Mouse (Mus musculus): ENCODE data around the gene Snrnp70. TPM values are rescaled to one million over a fixed set of nuclear protein-coding genes. Genes with fewer than 3 reads are reported as not detected.

Gene Snrnp70
- 100 to 1,000 TPM; 288 to 443 TPM for total RNA-seq (2021)

GRCm38 (mm10) chr7:45395578-45396336 is at the start of gene Snrnp70:
TSS of gene Snrnp70 (minus strand) at chr7:45395742.
- peak; percentile 99 to 100 for DNase-seq (ENCODE audit: extremely low spot score in 1 of 2, low spot score in 1 of 2)

GRCm38 (mm10) chr7:45443526-45444420 is 48.2 kb upstream of the Snrnp70 start:
- no peak for DNase-seq (ENCODE audit: extremely low spot score in 1 of 2, low spot score in 1 of 2)

- no peak for DNase-seq (ENCODE audit: extremely low spot score in 1 of 2, low spot score in 1 of 2)
Measured at GRCm38 (mm10) chr7:45437521-45438276, 42.2 kb upstream of the Snrnp70 start, which contains the start of gene Ruvbl2. TSS of gene Ruvbl2 (minus strand) at chr7:45438096.

GRCm38 (mm10) chr7:45437046-45437445 is 41.5 kb upstream of the Snrnp70 start:
- no peak for DNase-seq (ENCODE audit: extremely low spot score in 1 of 2, low spot score in 1 of 2)

- no peak for DNase-seq (ENCODE audit: extremely low spot score in 1 of 2, low spot score in 1 of 2)
Measured at GRCm38 (mm10) chr7:45436444-45436843, 40.9 kb upstream of the Snrnp70 start.

- DNase-seq (ENCODE audit: extremely low spot score in 1 of 2, low spot score in 1 of 2) = no peak
Measured at GRCm38 (mm10) chr7:45435038-45435437, 39.5 kb upstream of the Snrnp70 start.

GRCm38 (mm10) chr7:45434203-45435015 is 38.9 kb upstream of the Snrnp70 start, which contains the start of gene Gys1:
TSS of gene Gys1 (plus strand) at chr7:45434844.
- DNase-seq (ENCODE audit: extremely low spot score in 1 of 2, low spot score in 1 of 2) = peak; percentile 99 to 100

GRCm38 (mm10) chr7:45433835-45434202 is 38.3 kb upstream of the Snrnp70 start:
- DNase-seq (ENCODE audit: extremely low spot score in 1 of 2, low spot score in 1 of 2) = no peak

GRCm38 (mm10) chr7:45426556-45426955 is 31.0 kb upstream of the Snrnp70 start:
- DNase-seq (ENCODE audit: extremely low spot score in 1 of 2, low spot score in 1 of 2) = no peak

- DNase-seq (ENCODE audit: extremely low spot score in 1 of 2, low spot score in 1 of 2) = no peak
Measured at GRCm38 (mm10) chr7:45421194-45421593, 25.7 kb upstream of the Snrnp70 start.

- no peak for DNase-seq (ENCODE audit: extremely low spot score in 1 of 2, low spot score in 1 of 2)
Measured at GRCm38 (mm10) chr7:45420615-45420919, 25.0 kb upstream of the Snrnp70 start, which contains the start of gene Lhb. TSS of gene Lhb (plus strand) at chr7:45420820.

GRCm38 (mm10) chr7:45419859-45420614 is 24.5 kb upstream of the Snrnp70 start:
- no peak for DNase-seq (ENCODE audit: extremely low spot score in 1 of 2, low spot score in 1 of 2)

GRCm38 (mm10) chr7:45417962-45418492 is 22.5 kb upstream of the Snrnp70 start:
- no peak for DNase-seq (ENCODE audit: extremely low spot score in 1 of 2, low spot score in 1 of 2)

- no peak for DNase-seq (ENCODE audit: extremely low spot score in 1 of 2, low spot score in 1 of 2)
Measured at GRCm38 (mm10) chr7:45415636-45416035, 20.1 kb upstream of the Snrnp70 start.

GRCm38 (mm10) chr7:45414740-45415224 is 19.2 kb upstream of the Snrnp70 start:
- DNase-seq (ENCODE audit: extremely low spot score in 1 of 2, low spot score in 1 of 2) = no peak

GRCm38 (mm10) chr7:45413864-45414739 is 18.6 kb upstream of the Snrnp70 start:
- DNase-seq (ENCODE audit: extremely low spot score in 1 of 2, low spot score in 1 of 2) = no peak

- no peak for DNase-seq (ENCODE audit: extremely low spot score in 1 of 2, low spot score in 1 of 2)
Measured at GRCm38 (mm10) chr7:45413113-45413863, 17.7 kb upstream of the Snrnp70 start, which contains the start of gene Ntf5. TSS of gene Ntf5 (plus strand) at chr7:45413695.
